Mouse (Mus musculus) liver, postnatal 0 days (tissue): ENCODE measurements around the gene Esrra.

Experiments used
- CTCF ChIP-seq: sonication (generic); IDR thresholded peaks from 2 replicates; pipeline ENCODE4 v1.5.1; 2016; ENCODE audit warnings: antibody characterized with exemption, low read depth
- EP300 ChIP-seq: IDR thresholded peaks from 2 replicates; pipeline ENCODE4 v1.6.1; 2016; ENCODE audit warnings: antibody characterized with exemption, low read depth, mild to moderate bottlenecking

DNA sequence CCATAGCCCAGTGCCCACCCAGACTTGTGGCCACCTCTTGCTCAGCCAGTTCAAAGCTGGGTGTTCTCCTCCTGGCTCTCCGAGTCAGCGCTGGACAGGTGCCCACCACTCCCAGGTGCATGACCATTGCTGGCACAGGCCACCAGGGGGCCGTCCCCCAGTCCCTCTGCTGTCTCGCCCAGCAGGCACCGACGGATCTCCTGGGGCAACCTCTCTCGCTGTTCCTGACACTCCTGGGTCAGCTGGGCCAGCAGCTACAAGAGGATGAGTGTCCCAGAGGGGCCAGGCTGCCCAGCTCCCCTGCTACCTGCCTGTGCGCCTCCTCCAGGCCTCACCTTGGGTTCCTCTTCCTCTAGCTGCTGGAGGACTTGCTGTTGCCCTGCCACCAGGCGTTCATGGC is 32.4 kb upstream of the Esrra start:
- TF ChIP-seq CTCF = peak; percentile 68
- no peak for TF ChIP-seq EP300
